Comparison of ENCODE assay signal across 33 mouse cellular contexts in genomic region chr1:172903313-172903712, GRCm38 (mm10). TPM values are rescaled to one million over a fixed set of nuclear protein-coding genes. Genes with fewer than 3 reads are reported as not detected.
DNase-seq lines count a peak whose midpoint lies in the region; ATAC-seq lines count a peak whose summit lies in the region.
"Had no signal": no experiment of that assay in that cellular context is flagged by ENCODE, and none has a peak within 500 bp of the region (broad histone marks: within the 10 kb centered on the region; RNA-seq: fewer than 3 reads in every experiment).

No protein-coding gene starts in this region.

- H3K9me3 ChIP-seq in liver, embryonic 13.5 days (replicated peaks) = no peaks in the 10 kb centered on the region
- no peaks in the 10 kb centered on the region for H3K9me3 ChIP-seq in liver, embryonic 12.5 days (replicated peaks)
- H3K9me3 ChIP-seq in liver, embryonic 16.5 days (replicated peaks; ENCODE audit: control insufficient read depth, low read length) = no peaks in the 10 kb centered on the region
- H3K9me3 ChIP-seq: embryonic facial prominence, embryonic 13.5 days; embryonic facial prominence, embryonic 15.5 days; forebrain, embryonic 10.5 days; forebrain, embryonic 12.5 days had no signal

- H3K4me3 ChIP-seq in liver, embryonic 13.5 days (replicated peaks) = no peak overlapping the region
- no peak overlapping the region for H3K4me3 ChIP-seq in liver, embryonic 12.5 days
- no peak overlapping the region for H3K4me3 ChIP-seq in brown adipose tissue, adult 24 weeks (ENCODE audit: insufficient read depth, low read depth, low read length)
- H3K4me3 ChIP-seq in liver, embryonic 16.5 days (ENCODE audit: low read depth, low read length) = no peak overlapping the region
- H3K4me3 ChIP-seq: embryonic facial prominence, embryonic 13.5 days; embryonic facial prominence, embryonic 15.5 days; erythroblast, embryonic 14.5 days; forebrain, embryonic 10.5 days; forebrain, embryonic 12.5 days had no signal

- no peaks in the 10 kb centered on the region for H3K4me1 ChIP-seq in liver, embryonic 13.5 days (replicated peaks)
- H3K4me1 ChIP-seq in liver, embryonic 12.5 days = no peaks in the 10 kb centered on the region
- no peaks in the 10 kb centered on the region for H3K4me1 ChIP-seq in brown adipose tissue, adult 24 weeks (ENCODE audit: control insufficient read depth, insufficient read depth, insufficient read length, low read length)
- H3K4me1 ChIP-seq in liver, embryonic 16.5 days (ENCODE audit: control insufficient read depth, low read depth, low read length) = no peaks in the 10 kb centered on the region
- H3K4me1 ChIP-seq: embryonic facial prominence, embryonic 13.5 days; embryonic facial prominence, embryonic 15.5 days; forebrain, embryonic 10.5 days; forebrain, embryonic 12.5 days had no signal

- no peak overlapping the region for H3K9ac ChIP-seq in liver, embryonic 13.5 days
- H3K9ac ChIP-seq in liver, embryonic 12.5 days = no peak overlapping the region
- no peak overlapping the region for H3K9ac ChIP-seq in liver, embryonic 16.5 days (ENCODE audit: low read depth, low read length)
- H3K9ac ChIP-seq: embryonic facial prominence, embryonic 13.5 days; embryonic facial prominence, embryonic 15.5 days; forebrain, embryonic 12.5 days had no signal

- ATAC-seq in liver, embryonic 13.5 days (ENCODE audit: low read depth) = peak; percentile 23; the same call in 1 of the 2 replicates
- no peak for ATAC-seq in liver, embryonic 12.5 days
- ATAC-seq in liver, embryonic 16.5 days (ENCODE audit: low read depth) = peak; percentile 89
- ATAC-seq: CD4-positive, CD25-positive, alpha-beta regulatory T cell, adult 4 months; forebrain, embryonic 14.5 days; forebrain, embryonic 16.5 days; Patski had no signal

- no peaks in the 10 kb centered on the region for H3K36me3 ChIP-seq in liver, embryonic 13.5 days
- H3K36me3 ChIP-seq in liver, embryonic 12.5 days = no peaks in the 10 kb centered on the region
- H3K36me3 ChIP-seq in liver, embryonic 16.5 days (ENCODE audit: control insufficient read depth, insufficient read depth) = no peaks in the 10 kb centered on the region
- H3K36me3 ChIP-seq: embryonic facial prominence, embryonic 13.5 days; embryonic facial prominence, embryonic 15.5 days; forebrain, embryonic 10.5 days; forebrain, embryonic 12.5 days; G1E had no signal

- DNase-seq in liver, embryonic 13.5 days = no peak
- peak; percentile 8 for DNase-seq in 416B (ENCODE audit: low read depth)
- DNase-seq in heart, adult 8-10 months (ENCODE audit: low spot score) = no peak
- no peak for DNase-seq in cerebellum, postnatal 25 days
- no peak for DNase-seq in layer of hippocampus, postnatal 10 days (ENCODE audit: low spot score in 2 of 2)
- DNase-seq: adrenal gland, adult 2 months; adrenal gland, postnatal 10 days; adrenal gland, postnatal 25 days; B cell, adult 2 months; cerebellum, adult 11-12 months; cerebellum, adult 2 months; cerebellum, adult 9-10 months; cerebellum, postnatal 10 days; cerebellum, postnatal 36 days; embryo, embryonic 11 days had no signal

- H3K27ac ChIP-seq in liver, embryonic 13.5 days = no peak overlapping the region
- H3K27ac ChIP-seq in liver, embryonic 12.5 days = no peak overlapping the region
- H3K27ac ChIP-seq in brown adipose tissue, adult 24 weeks (replicated peaks; ENCODE audit: low read depth, low read length) = peak overlapping the region; percentile 28; the same call in 1 of the 2 replicates
- H3K27ac ChIP-seq in liver, embryonic 16.5 days (ENCODE audit: low read length) = no peak overlapping the region
- H3K27ac ChIP-seq: embryonic facial prominence, embryonic 13.5 days; embryonic facial prominence, embryonic 15.5 days; forebrain, embryonic 10.5 days; forebrain, embryonic 12.5 days had no signal

- H3K27me3 ChIP-seq in liver, embryonic 13.5 days = no peaks in the 10 kb centered on the region
- no peaks in the 10 kb centered on the region for H3K27me3 ChIP-seq in liver, embryonic 12.5 days (replicated peaks)
- H3K27me3 ChIP-seq in liver, embryonic 16.5 days (ENCODE audit: control insufficient read depth, insufficient read depth, low read depth, low read length) = no peaks in the 10 kb centered on the region
- H3K27me3 ChIP-seq: CH12.LX; embryonic facial prominence, embryonic 13.5 days; embryonic facial prominence, embryonic 15.5 days; forebrain, embryonic 12.5 days; Patski had no signal

- H3K4me2 ChIP-seq in liver, embryonic 13.5 days = no peak overlapping the region
- no peak overlapping the region for H3K4me2 ChIP-seq in liver, embryonic 12.5 days
- H3K4me2 ChIP-seq in liver, embryonic 16.5 days (ENCODE audit: low read depth, low read length) = no peak overlapping the region
- H3K4me2 ChIP-seq: embryonic facial prominence, embryonic 13.5 days; embryonic facial prominence, embryonic 15.5 days; forebrain, embryonic 12.5 days had no signal

RNA-seq across cellular contexts. Expression of gene Apcs, which starts 8.5 kb away (rescaled TPM):
- polyA plus RNA-seq in liver, embryonic 13.5 days (2015; fragmentation: Nextera tagmentation; extraction: Ambion mirVana) = 16.0 and 17.6 TPM in 2 replicates
- polyA plus RNA-seq in liver, embryonic 12.5 days (2016; fragmentation: Nextera tagmentation; extraction: Ambion mirVana) = 8.1 and 9.0 TPM in 2 replicates
- polyA plus RNA-seq in brown adipose tissue, adult 24 weeks (2012; ENCODE audit: insufficient read depth, insufficient read length, missing spikeins) = not detected in 2 replicates
- 126 and 137 TPM in 2 replicates for polyA plus RNA-seq in liver, embryonic 16.5 days (2015; fragmentation: Nextera tagmentation; extraction: Ambion mirVana)
- total RNA-seq in heart, adult 8-10 months (2022) = not detected
- not detected for total RNA-seq in layer of hippocampus, postnatal 10 days (2021)
- total RNA-seq: adrenal gland, postnatal 25 days; common myeloid progenitor, adult 5-6 weeks; G1E had no signal
- polyA plus RNA-seq: adrenal gland, adult 2 months; brain, embryonic 14.5 days; CD4-positive, CD25-positive, alpha-beta regulatory T cell, adult 4 months; cerebellum, adult 2 months; embryonic facial prominence, embryonic 11.5 days; embryonic facial prominence, embryonic 13.5 days; embryonic facial prominence, embryonic 15.5 days; erythroblast, embryonic 14.5 days; forebrain, embryonic 10.5 days; forebrain, embryonic 12.5 days; forebrain, embryonic 14.5 days; forebrain, embryonic 16.5 days; G1E; Patski had no signal

RNA-seq across cellular contexts. Expression of gene Olfr16, which starts 46.9 kb away (rescaled TPM):
- not detected in 2 replicates for polyA plus RNA-seq in liver, embryonic 13.5 days (2015; fragmentation: Nextera tagmentation; extraction: Ambion mirVana)
- polyA plus RNA-seq in liver, embryonic 12.5 days (2016; fragmentation: Nextera tagmentation; extraction: Ambion mirVana) = not detected in 2 replicates
- not detected in 2 replicates for polyA plus RNA-seq in brown adipose tissue, adult 24 weeks (2012; ENCODE audit: insufficient read depth, insufficient read length, missing spikeins)
- polyA plus RNA-seq in liver, embryonic 16.5 days (2015; fragmentation: Nextera tagmentation; extraction: Ambion mirVana) = not detected in 2 replicates
- not detected for total RNA-seq in heart, adult 8-10 months (2022)
- not detected for total RNA-seq in layer of hippocampus, postnatal 10 days (2021)
- total RNA-seq: adrenal gland, adult 2 months; adrenal gland, postnatal 10 days; adrenal gland, postnatal 25 days; adrenal gland, postnatal 4 days; CH12.LX; common myeloid progenitor, adult 5-6 weeks had no signal
- polyA plus RNA-seq: adrenal gland, adult 2 months; brain, embryonic 14.5 days; CD4-positive, CD25-positive, alpha-beta regulatory T cell, adult 4 months; cerebellum, adult 2 months; embryonic facial prominence, embryonic 11.5 days; embryonic facial prominence, embryonic 13.5 days; erythroblast, embryonic 14.5 days; forebrain, embryonic 10.5 days; forebrain, embryonic 12.5 days; forebrain, embryonic 14.5 days; forebrain, embryonic 16.5 days; G1E; Patski had no signal
